26 mouse cellular contexts compared by ENCODE assay signal in genomic region chr13:41771061-41771460, GRCm38 (mm10).
DNase-seq lines count a peak whose midpoint lies in the region; ATAC-seq and TF ChIP-seq lines count a peak whose summit lies in the region.
"Had no signal": no experiment of that assay in that cellular context is flagged by ENCODE, and none has a peak within 500 bp of the region (broad histone marks: within the 10 kb centered on the region; RNA-seq: fewer than 3 reads in every experiment).

No protein-coding gene starts in this region.

- no peak overlapping the region for H3K27ac ChIP-seq in kidney, adult 2 months (ENCODE audit: insufficient read depth, low read depth, low read length)
- H3K27ac ChIP-seq in lung, postnatal 0 days (ENCODE audit: low read length) = no peak overlapping the region
- no peak overlapping the region for H3K27ac ChIP-seq in embryonic facial prominence, embryonic 12.5 days
- H3K27ac ChIP-seq in neural tube, embryonic 15.5 days (replicated peaks) = no peak overlapping the region
- H3K27ac ChIP-seq in heart, embryonic 11.5 days (ENCODE audit: low read depth, low read length) = no peak overlapping the region
- H3K27ac ChIP-seq: hindbrain, embryonic 13.5 days; liver, embryonic 13.5 days; midbrain, embryonic 13.5 days had no signal

- no peak for TF ChIP-seq CTCF in kidney, adult 2 months (conservative IDR thresholded peaks at IDR 0.05; ENCODE audit: insufficient read depth, insufficient read length, low read depth, low read length)
- no peak for TF ChIP-seq CTCF in lung, postnatal 0 days (IDR thresholded peaks at IDR 0.05)

- H3K4me1 ChIP-seq in kidney, adult 2 months (ENCODE audit: control insufficient read depth, insufficient read depth, low read length) = no peaks in the 10 kb centered on the region
- no peaks in the 10 kb centered on the region for H3K4me1 ChIP-seq in lung, postnatal 0 days (ENCODE audit: insufficient read depth, low read depth, low read length)
- H3K4me1 ChIP-seq in embryonic facial prominence, embryonic 12.5 days = 0 out of 2 replicates have a peak, but pooled peaks cover 5% of the 10 kb centered on the region
- no peaks in the 10 kb centered on the region for H3K4me1 ChIP-seq in neural tube, embryonic 15.5 days
- H3K4me1 ChIP-seq in heart, embryonic 11.5 days (ENCODE audit: control insufficient read depth, insufficient read depth, low read length) = no peaks in the 10 kb centered on the region
- H3K4me1 ChIP-seq: heart, embryonic 12.5 days; hindbrain, embryonic 13.5 days; liver, embryonic 13.5 days; midbrain, embryonic 13.5 days had no signal

- no peak overlapping the region for H3ac ChIP-seq in myocyte (ENCODE audit: control insufficient read depth, insufficient read length)

- ATAC-seq in lung, postnatal 0 days = no peak
- ATAC-seq in embryonic facial prominence, embryonic 12.5 days (ENCODE audit: insufficient number of reproducible peaks, insufficient read depth, low FRiP score, low TSS enrichment) = no peak
- ATAC-seq in neural tube, embryonic 15.5 days (ENCODE audit: low FRiP score) = no peak
- ATAC-seq in heart, embryonic 11.5 days (replicated peaks; ENCODE audit: insufficient number of reproducible peaks, low FRiP score, low TSS enrichment) = no peak
- ATAC-seq: forebrain, embryonic 16.5 days; intestine, embryonic 16.5 days; midbrain, embryonic 13.5 days; Patski had no signal

- TF ChIP-seq POLR2A in kidney, adult 2 months (IDR thresholded peaks at IDR 0.05; ENCODE audit: low read depth, low read length) = no peak
- no peak for TF ChIP-seq POLR2A in myocyte (IDR thresholded peaks at IDR 0.05; ENCODE audit: insufficient read length, low read depth)

- peak; percentile 7 for DNase-seq in kidney, adult 2 months
- no peak for DNase-seq in kidney, adult 9 months
- DNase-seq in lung, postnatal 0 days (ENCODE audit: low spot score) = peak; percentile 23
- DNase-seq in lung, adult 18-20 months = no peak
- DNase-seq: adrenal gland, postnatal 14 days; cerebellum, adult 11-12 months; cerebellum, adult 9-11 months; embryo, embryonic 11 days; gastrocnemius, postnatal 14 days; heart, adult 11 months; heart, postnatal 4 days; left cerebral cortex, postnatal 4 days; liver, embryonic 13.5 days; lung, embryonic 14.5 days; right cerebral cortex, postnatal 25 days; thymus, postnatal 14 days had no signal

- WGBS in kidney, adult 2 months = 53% methylated on average over 3 of the region's 3 CpGs
- 39% methylated on average over 3 of the region's 3 CpGs for WGBS in lung, postnatal 0 days
- 29% methylated on average over 3 of the region's 3 CpGs for WGBS in embryonic facial prominence, embryonic 12.5 days
- 25% methylated on average over 3 of the region's 3 CpGs for WGBS in neural tube, embryonic 15.5 days
- WGBS in heart, embryonic 11.5 days (ENCODE audit: insufficient replicate concordance) = 81% methylated on average over 3 of the region's 3 CpGs

- no peak overlapping the region for H3K9ac ChIP-seq in lung, postnatal 0 days (replicated peaks; ENCODE audit: low read depth)
- no peak overlapping the region for H3K9ac ChIP-seq in embryonic facial prominence, embryonic 12.5 days
- H3K9ac ChIP-seq in neural tube, embryonic 15.5 days (replicated peaks) = no peak overlapping the region
- H3K9ac ChIP-seq in heart, embryonic 11.5 days (ENCODE audit: low read depth, low read length) = no peak overlapping the region
- H3K9ac ChIP-seq: heart, embryonic 12.5 days; hindbrain, embryonic 13.5 days; liver, embryonic 13.5 days; lung, embryonic 14.5 days; midbrain, embryonic 13.5 days had no signal

- H3K9me3 ChIP-seq in lung, postnatal 0 days (ENCODE audit: low read length) = no peaks in the 10 kb centered on the region
- H3K9me3 ChIP-seq in embryonic facial prominence, embryonic 12.5 days = no peaks in the 10 kb centered on the region
- no peaks in the 10 kb centered on the region for H3K9me3 ChIP-seq in neural tube, embryonic 15.5 days (replicated peaks)
- no peaks in the 10 kb centered on the region for H3K9me3 ChIP-seq in heart, embryonic 11.5 days (replicated peaks; ENCODE audit: control insufficient read depth, low read length)
- H3K9me3 ChIP-seq: hindbrain, embryonic 13.5 days; liver, embryonic 13.5 days; midbrain, embryonic 13.5 days had no signal

- no peaks in the 10 kb centered on the region for H3K79me2 ChIP-seq in myocyte (ENCODE audit: control insufficient read depth, insufficient read depth)

- H3K4me2 ChIP-seq in lung, postnatal 0 days (replicated peaks; ENCODE audit: low read depth, low read length) = no peak overlapping the region
- H3K4me2 ChIP-seq in embryonic facial prominence, embryonic 12.5 days (replicated peaks) = peak overlapping the region; percentile 12; the same call in 1 of the 2 replicates
- H3K4me2 ChIP-seq in myocyte (ENCODE audit: low read depth) = peak overlapping the region; percentile 34
- H3K4me2 ChIP-seq in neural tube, embryonic 15.5 days = no peak overlapping the region
- H3K4me2 ChIP-seq in heart, embryonic 11.5 days = no peak overlapping the region
- H3K4me2 ChIP-seq: heart, embryonic 12.5 days; hindbrain, embryonic 13.5 days; liver, embryonic 13.5 days; lung, embryonic 14.5 days; midbrain, embryonic 13.5 days had no signal

- H3K27me3 ChIP-seq in kidney, adult 2 months (replicated peaks; ENCODE audit: control insufficient read depth, insufficient read depth, low read length) = no peaks in the 10 kb centered on the region
- H3K27me3 ChIP-seq in lung, postnatal 0 days (replicated peaks; ENCODE audit: insufficient read depth, low read length) = no peaks in the 10 kb centered on the region
- no peaks in the 10 kb centered on the region for H3K27me3 ChIP-seq in embryonic facial prominence, embryonic 12.5 days
- no peaks in the 10 kb centered on the region for H3K27me3 ChIP-seq in myocyte (ENCODE audit: control insufficient read depth, insufficient read depth, insufficient read length)
- no peaks in the 10 kb centered on the region for H3K27me3 ChIP-seq in neural tube, embryonic 15.5 days (replicated peaks)
- H3K27me3 ChIP-seq in heart, embryonic 11.5 days (ENCODE audit: control insufficient read depth, insufficient read depth, low read length) = no peaks in the 10 kb centered on the region
- H3K27me3 ChIP-seq: heart, embryonic 12.5 days; hindbrain, embryonic 13.5 days; liver, embryonic 13.5 days; midbrain, embryonic 13.5 days; Patski had no signal

- TF ChIP-seq EP300 in lung, postnatal 0 days (IDR thresholded peaks at IDR 0.05) = no peak

- no peak overlapping the region for H3K4me3 ChIP-seq in kidney, adult 2 months (ENCODE audit: insufficient read depth, low read depth, low read length)
- H3K4me3 ChIP-seq in lung, postnatal 0 days (ENCODE audit: low read depth, low read length) = no peak overlapping the region
- H3K4me3 ChIP-seq in embryonic facial prominence, embryonic 12.5 days = no peak overlapping the region
- H3K4me3 ChIP-seq in myocyte = no peak overlapping the region
- no peak overlapping the region for H3K4me3 ChIP-seq in neural tube, embryonic 15.5 days (replicated peaks)
- no peak overlapping the region for H3K4me3 ChIP-seq in heart, embryonic 11.5 days (ENCODE audit: low read depth, low read length)
- H3K4me3 ChIP-seq: heart, embryonic 12.5 days; hindbrain, embryonic 13.5 days; liver, embryonic 13.5 days; midbrain, embryonic 13.5 days had no signal

- H3K36me3 ChIP-seq in kidney, adult 2 months (ENCODE audit: control insufficient read depth, insufficient read depth, low read length) = no peaks in the 10 kb centered on the region
- no peaks in the 10 kb centered on the region for H3K36me3 ChIP-seq in lung, postnatal 0 days (ENCODE audit: insufficient read depth, low read length)
- no peaks in the 10 kb centered on the region for H3K36me3 ChIP-seq in embryonic facial prominence, embryonic 12.5 days
- H3K36me3 ChIP-seq in myocyte (ENCODE audit: control insufficient read depth, insufficient read depth) = no peaks in the 10 kb centered on the region
- H3K36me3 ChIP-seq in neural tube, embryonic 15.5 days = no peaks in the 10 kb centered on the region
- H3K36me3 ChIP-seq in heart, embryonic 11.5 days (ENCODE audit: control insufficient read depth, insufficient read depth, low read length) = no peaks in the 10 kb centered on the region
- H3K36me3 ChIP-seq: heart, embryonic 12.5 days; hindbrain, embryonic 13.5 days; liver, embryonic 13.5 days; midbrain, embryonic 13.5 days had no signal

TF ChIP-seq in myocyte, 11 proteins besides CTCF, POLR2A, EP300 and RAD21:
- TF ChIP-seq TCF12 (IDR thresholded peaks at IDR 0.05; ENCODE audit: insufficient read depth, poor library complexity, severe bottlenecking) (no peak), MYOG (IDR thresholded peaks at IDR 0.05; ENCODE audit: control insufficient read depth in 1 of 3, insufficient read depth in 1 of 3, insufficient read length in 2 of 3, low read depth in 2 of 3) (no peak), SRF (IDR thresholded peaks at IDR 0.05; ENCODE audit: control insufficient read depth, insufficient read length, low read depth) (no peak), REST (IDR thresholded peaks at IDR 0.05; ENCODE audit: insufficient read depth, insufficient read length) (no peak), TCF3 (IDR thresholded peaks at IDR 0.05; ENCODE audit: insufficient read length, low read depth) (no peak), MAX (IDR thresholded peaks at IDR 0.05; ENCODE audit: low read depth) (no peak), USF1 (IDR thresholded peaks at IDR 0.05; ENCODE audit: low read depth) (no peak), CEBPB (IDR thresholded peaks at IDR 0.05; ENCODE audit: insufficient read depth, poor library complexity, severe bottlenecking) (no peak), E2F4 (IDR thresholded peaks at IDR 0.05; ENCODE audit: insufficient read depth) (no peak), POLR2AphosphoS2 (IDR thresholded peaks at IDR 0.05; ENCODE audit: insufficient read length, low read depth) (no peak), MYOD1 (IDR thresholded peaks at IDR 0.05; ENCODE audit: control insufficient read depth in 1 of 3, insufficient read length in 2 of 3, low read depth in 2 of 3) (no peak)

Comparison
In these comparisons a context has a peak if more than half of its experiments do, and no peak if none do; other contexts are left out.
1. DNase-seq: peak in kidney, adult 2 months (single experiment) and lung, postnatal 0 days (single experiment); none in kidney, adult 9 months (single experiment) and lung, adult 18-20 months (0 of 2).
2. H3K4me2 ChIP-seq: peak in embryonic facial prominence, embryonic 12.5 days (single experiment) and myocyte (single experiment); none in lung, postnatal 0 days (single experiment), neural tube, embryonic 15.5 days (single experiment) and heart, embryonic 11.5 days (single experiment).